In genomic region chr15:90663631-90664030, GRCm38 (mm10) we compare ENCODE assay signal across 28 mouse cellular contexts. TPM values are rescaled to one million over a fixed set of nuclear protein-coding genes. Genes with fewer than 3 reads are reported as not detected.
"Had no signal": no experiment of that assay in that cellular context is flagged by ENCODE, and none has a peak within 500 bp of the region (broad histone marks: within the 10 kb centered on the region; RNA-seq: fewer than 3 reads in every experiment).

No protein-coding gene starts in this region.

- H3K9me3 ChIP-seq: heart, embryonic 10.5 days; heart, embryonic 12.5 days; hindbrain, embryonic 10.5 days; hindbrain, embryonic 12.5 days; intestine, embryonic 15.5 days; limb, embryonic 13.5 days; limb, embryonic 15.5 days; liver, embryonic 12.5 days had no signal

- H3K27me3 ChIP-seq: heart, embryonic 12.5 days; hindbrain, embryonic 12.5 days; intestine, embryonic 15.5 days; limb, embryonic 13.5 days; limb, embryonic 15.5 days; liver, embryonic 12.5 days had no signal

- H3K27ac ChIP-seq: gastrocnemius, adult 2 months; heart, adult 2 months; heart, embryonic 10.5 days; hindbrain, embryonic 10.5 days; hindbrain, embryonic 12.5 days; hindbrain, embryonic 14.5 days; intestine, embryonic 15.5 days; kidney, postnatal 0 days; limb, embryonic 13.5 days; limb, embryonic 15.5 days; liver, embryonic 12.5 days; liver, embryonic 14.5 days had no signal

- DNase-seq: gastrocnemius, adult 2 months; gastrocnemius, postnatal 10 days; gastrocnemius, postnatal 25 days; heart, adult 2 months; heart, postnatal 10 days; heart, postnatal 4 days; kidney, adult 18-20 months; kidney, adult 8-10 months; kidney, postnatal 14 days; kidney, postnatal 36 days; layer of hippocampus, adult 9-11 months; layer of hippocampus, postnatal 36 days; left cerebral cortex, postnatal 4 days had no signal

- H3K9ac ChIP-seq: heart, embryonic 12.5 days; hindbrain, embryonic 12.5 days; hindbrain, embryonic 14.5 days; intestine, embryonic 15.5 days; limb, embryonic 13.5 days; limb, embryonic 15.5 days; liver, embryonic 12.5 days; liver, embryonic 14.5 days had no signal

- H3K4me3 ChIP-seq: gastrocnemius, adult 2 months; heart, adult 2 months; heart, embryonic 10.5 days; heart, embryonic 12.5 days; hindbrain, embryonic 10.5 days; hindbrain, embryonic 12.5 days; intestine, embryonic 15.5 days; limb, embryonic 13.5 days; limb, embryonic 15.5 days; liver, embryonic 12.5 days had no signal

- H3K4me1 ChIP-seq: heart, embryonic 10.5 days; heart, embryonic 12.5 days; hindbrain, embryonic 10.5 days; hindbrain, embryonic 12.5 days; intestine, embryonic 15.5 days; limb, embryonic 13.5 days; limb, embryonic 15.5 days; liver, embryonic 12.5 days had no signal

- H3K36me3 ChIP-seq: heart, embryonic 10.5 days; heart, embryonic 12.5 days; hindbrain, embryonic 10.5 days; hindbrain, embryonic 12.5 days; intestine, embryonic 15.5 days; limb, embryonic 13.5 days; limb, embryonic 15.5 days; liver, embryonic 12.5 days had no signal

- ATAC-seq: hindbrain, embryonic 16.5 days; inflammation-experienced regulatory T-cells, adult 6 months; intestine, embryonic 15.5 days; intestine, postnatal 0 days; liver, embryonic 12.5 days had no signal

- H3K4me2 ChIP-seq: heart, embryonic 12.5 days; hindbrain, embryonic 12.5 days; hindbrain, embryonic 14.5 days; intestine, embryonic 15.5 days; limb, embryonic 13.5 days; limb, embryonic 15.5 days; liver, embryonic 12.5 days had no signal

RNA-seq across cellular contexts. Expression of gene Cpne8, which starts 15.6 kb away (rescaled TPM):
- total RNA-seq: granulocyte monocyte progenitor cell, adult 5-6 weeks had no signal
